Mouse (Mus musculus) B cell, adult 62 days (primary cell): ENCODE results near the gene Txnrd2. TPM values are rescaled to one million over a fixed set of nuclear protein-coding genes. Genes with fewer than 3 reads are reported as not detected.

Experiments used
- total RNA-seq: library from RNA; stranded (reverse); gene quantifications from 4 replicates; pipeline ENCODE4 v1.2.4, GENCODE M21; 2023

The Txnrd2 gene
- 16.0 to 20.5 TPM (median 20.2 TPM) in 4 replicates for total RNA-seq

DNA sequence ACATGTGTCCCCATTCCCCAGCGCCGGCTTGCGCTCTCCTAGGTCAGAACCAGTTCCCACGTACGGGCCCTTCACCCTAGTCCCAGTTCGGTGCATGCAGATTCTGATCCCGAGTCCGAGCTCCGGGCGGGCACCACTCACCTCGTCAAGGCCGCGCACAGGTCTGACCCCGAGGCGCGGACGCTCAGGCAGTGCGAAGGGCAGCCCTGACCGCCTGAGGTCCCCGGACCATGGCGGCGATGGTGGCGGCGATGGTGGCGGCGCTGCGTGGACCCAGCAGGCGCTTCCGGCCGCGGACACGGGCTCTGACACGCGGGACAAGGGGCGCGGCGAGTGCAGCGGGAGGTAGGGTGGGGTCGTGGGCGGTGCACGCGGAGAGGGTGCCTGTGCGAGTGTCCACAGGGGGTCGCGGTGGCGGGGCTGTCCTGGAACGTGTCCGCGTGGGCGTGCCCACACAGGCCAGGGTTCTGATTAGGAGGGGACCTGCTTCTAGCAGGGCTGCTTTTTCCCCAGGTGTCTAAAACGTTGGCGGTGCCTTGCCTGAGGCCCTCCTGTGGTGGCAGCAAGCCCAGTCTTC, at the start of gene Txnrd2:
TSS of gene Txnrd2 (plus strand) at position 170 of the 577 bp plus-strand sequence.

DNA sequence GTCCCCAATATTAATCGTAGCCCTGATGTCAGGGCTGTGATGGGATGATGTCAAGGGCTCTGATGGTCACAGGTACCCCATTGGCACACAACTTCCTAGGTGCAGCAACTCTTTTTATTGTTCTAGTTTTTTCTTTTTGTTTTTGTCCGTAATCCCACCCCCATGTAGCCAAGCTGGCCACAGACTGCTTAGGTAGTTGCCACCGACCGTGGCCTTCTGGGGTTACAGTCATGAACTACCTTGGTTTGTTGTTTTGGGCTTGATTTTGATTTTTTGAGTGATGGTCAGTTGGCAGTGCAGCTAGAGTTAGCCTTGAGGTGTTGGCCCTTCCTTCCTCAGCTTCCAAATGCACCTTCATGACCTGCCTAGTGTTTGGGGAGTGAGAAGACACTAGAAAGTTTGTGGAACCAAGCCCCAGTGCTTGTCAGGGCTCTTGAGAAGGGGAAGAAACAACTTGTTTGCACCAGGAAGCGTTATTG, 657 bp downstream of the Txnrd2 start, which contains the start of gene Comt:
TSS of gene Comt (minus strand) at position 51 of the 479 bp plus-strand sequence.

DNA sequence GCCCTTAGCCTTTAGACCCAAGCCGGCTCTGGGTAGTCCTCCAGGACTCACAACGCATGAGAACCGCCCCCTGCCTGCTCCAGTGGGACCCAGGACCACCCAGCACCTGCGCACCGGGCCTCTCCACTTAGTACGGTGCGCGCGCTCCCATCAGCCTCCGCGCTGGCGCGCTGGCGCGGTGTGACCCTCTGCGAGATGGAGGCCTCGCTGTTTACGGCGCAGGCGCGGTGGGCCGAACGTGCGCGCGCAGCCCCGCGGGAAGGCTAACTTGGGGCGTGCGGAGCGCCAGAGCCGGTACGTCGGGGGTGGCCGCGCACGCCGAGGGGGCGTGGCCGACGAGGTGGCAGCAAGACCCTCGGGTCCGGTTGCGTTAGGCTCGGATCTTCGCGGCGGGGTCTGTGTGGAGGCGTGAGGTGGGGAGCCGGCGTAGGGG, 72.4 kb downstream of the Txnrd2 start, which contains the start of the genes Gnb1l and Rtl10:
TSS of gene Gnb1l (plus strand) at position 156 of the 433 bp plus-strand sequence.
TSS of gene Rtl10 (plus strand) at position 344 of the 433 bp plus-strand sequence.

Other genes starting within 250 kb of the Txnrd2 start
- not detected in 4 replicates for gene Ccdc188, start 208.5 kb upstream of the Txnrd2 start, total RNA-seq
- 21.8 to 27.4 TPM (median 26.0 TPM) in 4 replicates for gene Zdhhc8, start 191.2 kb upstream of the Txnrd2 start, total RNA-seq
- 142 to 160 TPM (median 149 TPM) in 4 replicates for gene Trmt2a, start 177.7 kb upstream of the Txnrd2 start, total RNA-seq
- gene Ranbp1, start 177.7 kb upstream of the Txnrd2 start, total RNA-seq: 102 to 113 TPM (median 106 TPM) in 4 replicates
- not detected in 4 replicates for gene Gm49776, start 168.1 kb upstream of the Txnrd2 start, total RNA-seq
- 35.2 to 42.1 TPM (median 37.9 TPM) in 4 replicates for gene Dgcr8, start 137.1 kb upstream of the Txnrd2 start, total RNA-seq
- gene Tango2, start 78.3 kb upstream of the Txnrd2 start, total RNA-seq: 27.1 to 37.4 TPM (median 31.0 TPM) in 4 replicates
- gene Arvcf, start 78.2 kb upstream of the Txnrd2 start, total RNA-seq: 4.4 to 7.0 TPM (median 6.1 TPM) in 4 replicates
- 14.3 to 15.3 TPM (median 15.2 TPM) in 4 replicates for gene Comt, start 468 bp downstream of the Txnrd2 start, total RNA-seq
- 2.6 to 7.9 TPM (median 6.1 TPM) in 4 replicates for gene Gnb1l, start 72.3 kb downstream of the Txnrd2 start, total RNA-seq
- gene Rtl10, start 72.5 kb downstream of the Txnrd2 start, total RNA-seq: 4.0 to 9.6 TPM (median 5.5 TPM) in 4 replicates
- gene Tbx1, start 164.3 kb downstream of the Txnrd2 start, total RNA-seq: not detected in 4 replicates
- not detected in 4 replicates for gene Gp1bb, start 196.0 kb downstream of the Txnrd2 start, total RNA-seq
- gene Gm49601, start 200.0 kb downstream of the Txnrd2 start, total RNA-seq: not detected in 4 replicates
- not detected in 4 replicates for gene Sept5, start 203.6 kb downstream of the Txnrd2 start, total RNA-seq